Mouse (Mus musculus) liver, adult 2 months (tissue): ENCODE data around the gene Sec61a2.

Experiments
- CTCF ChIP-seq: fragments of 200-500 bp; IDR thresholded peaks from 2 replicates; pipeline ENCODE4 v1.5.1; 2011; ENCODE audit warnings: low read depth, low read length, control low read depth
- POLR2A ChIP-seq: fragments of 200-500 bp; IDR thresholded peaks from 2 replicates; pipeline ENCODE4 v1.6.1; 2011; ENCODE audit warnings: low read length, control low read depth; ENCODE audit not compliant: insufficient read depth; ENCODE audit errors: extremely low read depth

DNA sequence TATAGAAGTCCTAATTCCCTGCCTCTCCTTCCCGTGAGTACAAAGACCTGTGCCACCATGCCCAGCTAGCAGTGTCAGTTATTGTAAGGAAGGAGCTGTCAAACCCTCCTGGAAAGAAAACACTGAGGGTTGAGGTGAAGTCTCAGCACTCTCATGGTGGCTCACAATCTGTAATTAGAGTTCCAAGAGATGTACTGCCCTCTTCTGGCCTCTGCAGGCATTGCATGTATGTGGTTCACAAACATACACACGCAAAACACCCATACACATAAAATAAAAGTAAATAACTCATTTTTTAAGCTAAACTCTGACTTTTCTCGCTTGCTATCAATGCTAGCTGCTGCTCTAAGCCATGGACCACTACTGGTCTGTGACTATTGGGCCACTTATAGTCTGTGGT is 11.4 kb upstream of the Sec61a2 start:
- TF ChIP-seq POLR2A (no peak), CTCF (peak; percentile 28; the same call in 1 of the 2 replicates)
